In genomic region chr19:36764451-36764850, GRCm38 (mm10) we compare ENCODE assay signal across 22 mouse cellular contexts. TPM values are rescaled to one million over a fixed set of nuclear protein-coding genes. Genes with fewer than 3 reads are reported as not detected.
DNase-seq lines count a peak whose midpoint lies in the region; ATAC-seq lines count a peak whose summit lies in the region.
"Had no signal": no experiment of that assay in that cellular context is flagged by ENCODE, and none has a peak within 500 bp of the region (broad histone marks: within the 10 kb centered on the region; RNA-seq: fewer than 3 reads in every experiment).

No protein-coding gene starts in this region.

- no peak overlapping the region for H3K4me2 ChIP-seq in lung, embryonic 16.5 days (ENCODE audit: low read depth, low read length)
- H3K4me2 ChIP-seq: embryonic facial prominence, embryonic 12.5 days; forebrain, embryonic 13.5 days; forebrain, embryonic 15.5 days had no signal

- no peaks in the 10 kb centered on the region for H3K36me3 ChIP-seq in lung, embryonic 16.5 days (ENCODE audit: control insufficient read depth, insufficient read depth, low read length)
- H3K36me3 ChIP-seq: embryonic facial prominence, embryonic 10.5 days; embryonic facial prominence, embryonic 12.5 days; forebrain, embryonic 15.5 days; G1E had no signal

- DNase-seq in lung, postnatal 25 days (ENCODE audit: low spot score): no peak
- DNase-seq in 3T3-L1 (ENCODE audit: low read depth, low spot score): peak; percentile 22
- peak; percentile 44 for DNase-seq in NIH3T3 (ENCODE audit: low read depth)
- no peak for DNase-seq in adrenal gland, postnatal 36 days
- DNase-seq: adrenal gland, adult 2 months; adrenal gland, postnatal 10 days; adrenal gland, postnatal 25 days; B cell, adult 2 months; cerebellum, adult 11-12 months; cerebellum, adult 2 months; cerebellum, adult 9-10 months; cerebellum, postnatal 10 days; cerebellum, postnatal 25 days; forebrain, postnatal 0 days had no signal

- no peaks in the 10 kb centered on the region for H3K4me1 ChIP-seq in lung, embryonic 16.5 days (replicated peaks; ENCODE audit: control insufficient read depth, insufficient read depth, low read length)
- H3K4me1 ChIP-seq: embryonic facial prominence, embryonic 10.5 days; embryonic facial prominence, embryonic 12.5 days; forebrain, embryonic 13.5 days; forebrain, embryonic 15.5 days had no signal

- no peaks in the 10 kb centered on the region for H3K27me3 ChIP-seq in lung, embryonic 16.5 days (ENCODE audit: control insufficient read depth, insufficient read depth, low read depth, low read length)
- H3K27me3 ChIP-seq: CH12.LX; embryonic facial prominence, embryonic 12.5 days; forebrain, embryonic 13.5 days; forebrain, embryonic 15.5 days had no signal

- 0 out of 2 replicates have a peak, but pooled peaks have one; percentile 20 for ATAC-seq in lung, embryonic 16.5 days (ENCODE audit: low read depth)
- ATAC-seq: CD4-positive, CD25-positive, alpha-beta regulatory T cell, adult 4 months; forebrain, embryonic 13.5 days; forebrain, embryonic 15.5 days; forebrain, postnatal 0 days had no signal

- no peak overlapping the region for H3K4me3 ChIP-seq in lung, embryonic 16.5 days (ENCODE audit: low read length)
- H3K4me3 ChIP-seq: embryonic facial prominence, embryonic 10.5 days; embryonic facial prominence, embryonic 12.5 days; forebrain, embryonic 13.5 days; forebrain, embryonic 15.5 days had no signal

- H3K9me3 ChIP-seq in lung, embryonic 16.5 days (ENCODE audit: control insufficient read depth, low read length): no peaks in the 10 kb centered on the region
- H3K9me3 ChIP-seq: embryonic facial prominence, embryonic 10.5 days; embryonic facial prominence, embryonic 12.5 days; forebrain, embryonic 13.5 days; forebrain, embryonic 15.5 days; G1E had no signal

- 56% methylated on average over 5 of the region's 5 CpGs for WGBS in lung, embryonic 16.5 days

- H3K9ac ChIP-seq in lung, embryonic 16.5 days (ENCODE audit: low read length): no peak overlapping the region
- H3K9ac ChIP-seq: embryonic facial prominence, embryonic 12.5 days; forebrain, embryonic 13.5 days; forebrain, embryonic 15.5 days; forebrain, postnatal 0 days had no signal

- no peak overlapping the region for H3K27ac ChIP-seq in lung, embryonic 16.5 days (ENCODE audit: low read length)
- H3K27ac ChIP-seq: embryonic facial prominence, embryonic 10.5 days; embryonic facial prominence, embryonic 12.5 days; forebrain, embryonic 13.5 days; forebrain, embryonic 15.5 days had no signal

RNA-seq across cellular contexts. Expression of gene Ppp1r3c, which starts 28.0 kb away (rescaled TPM):
- polyA plus RNA-seq in lung, embryonic 16.5 days (2015; fragmentation: Nextera tagmentation; extraction: Ambion mirVana): 97.2 and 105 TPM in 2 replicates
- 10 to 100 TPM; 12.7 to 16.9 TPM for total RNA-seq in adrenal gland, postnatal 36 days (2021)
- total RNA-seq: CH12.LX had no signal
- polyA plus RNA-seq: CD4-positive, CD25-positive, alpha-beta regulatory T cell, adult 4 months; G1E had no signal

Comparison
In these comparisons a context has a peak if more than half of its experiments do, and no peak if none do; other contexts are left out.
1. DNase-seq: peak in 3T3-L1 (single experiment) and NIH3T3 (single experiment); none in lung, postnatal 25 days (single experiment) and adrenal gland, postnatal 36 days (0 of 2).